Mouse (Mus musculus): Measurements from ENCODE around the gene Trappc4. TPM values are rescaled to one million over a fixed set of nuclear protein-coding genes. Genes with fewer than 3 reads are reported as not detected.

Trappc4 gene
- total and polyA plus RNA-seq, 3 experiments, result 9.6 to 71.4 (median 31.8) TPM

- H3K9me3 ChIP-seq (replicated peaks), result no peaks in the 10 kb centered on the region
- no peaks in the 10 kb centered on the region for H3K27me3 ChIP-seq (ENCODE audit: insufficient read depth, low read length)
- H3K4me1 ChIP-seq (ENCODE audit: insufficient read depth, low read depth, low read length), result peaks cover 67% of the 10 kb centered on the region
- no peak for ATAC-seq (ENCODE audit: extremely low read depth, insufficient number of reproducible peaks, low FRiP score, poor library complexity, severe bottlenecking)
- no peak for DNase-seq (ENCODE audit: low spot score)
- TF ChIP-seq GATA2 (IDR thresholded peaks at IDR 0.05; ENCODE audit: borderline replicate concordance, low read depth, low read length), result no peak
- no peak for TF ChIP-seq TAL1 (conservative IDR thresholded peaks at IDR 0.05; ENCODE audit: low read depth, low read length)
- no peak for TF ChIP-seq POLR2AphosphoS5 (IDR thresholded peaks at IDR 0.05; ENCODE audit: insufficient replicate concordance, low read depth, low read length)
- TF ChIP-seq CTCF (IDR thresholded peaks at IDR 0.05; ENCODE audit: low read depth, low read length), result no peak
- TF ChIP-seq GATA1 (IDR thresholded peaks at IDR 0.05; ENCODE audit: borderline replicate concordance, low read length), result no peak
- peaks cover 60% of the 10 kb centered on the region for H3K36me3 ChIP-seq (replicated peaks)
- H3K4me3 ChIP-seq (ENCODE audit: low read depth, low read length), result peak overlapping the region; percentile 55; the same call in 1 of the 2 replicates
Measured at GRCm38 (mm10) chr9:44399114-44399794, 8.1 kb downstream of the Trappc4 start.

- Histone ChIP-seq H3K4me3 (ENCODE audit: low read depth, low read length) (peak overlapping the region; percentile 81; the same call in 1 of the 2 replicates), H3K9me3 (replicated peaks) (no peaks in the 10 kb centered on the region), H3K36me3 (replicated peaks) (peaks cover 53% of the 10 kb centered on the region), H3K27me3 (ENCODE audit: insufficient read depth, low read length) (no peaks in the 10 kb centered on the region), H3K4me1 (ENCODE audit: insufficient read depth, low read depth, low read length) (peaks cover 62% of the 10 kb centered on the region)
- DNase-seq (ENCODE audit: low spot score), result no peak
- ATAC-seq (ENCODE audit: extremely low read depth, insufficient number of reproducible peaks, low FRiP score, poor library complexity, severe bottlenecking), result no peak
- no peak for TF ChIP-seq GATA2 (IDR thresholded peaks at IDR 0.05; ENCODE audit: borderline replicate concordance, low read depth, low read length)
- TF ChIP-seq POLR2AphosphoS5 (IDR thresholded peaks at IDR 0.05; ENCODE audit: insufficient replicate concordance, low read depth, low read length), result no peak
- no peak for TF ChIP-seq GATA1 (IDR thresholded peaks at IDR 0.05; ENCODE audit: borderline replicate concordance, low read length)
- no peak for TF ChIP-seq CTCF (IDR thresholded peaks at IDR 0.05; ENCODE audit: low read depth, low read length)
- TF ChIP-seq TAL1 (conservative IDR thresholded peaks at IDR 0.05; ENCODE audit: low read depth, low read length), result no peak
Measured at GRCm38 (mm10) chr9:44398551-44398950, 8.8 kb downstream of the Trappc4 start.

- Histone ChIP-seq H3K4me3 (ENCODE audit: low read depth, low read length) (peak overlapping the region; percentile 81), H3K4me1 (ENCODE audit: insufficient read depth, low read depth, low read length) (peaks cover 59% of the 10 kb centered on the region), H3K27me3 (ENCODE audit: insufficient read depth, low read length) (no peaks in the 10 kb centered on the region), H3K9me3 (replicated peaks) (no peaks in the 10 kb centered on the region), H3K36me3 (replicated peaks) (peaks cover 49% of the 10 kb centered on the region)
- DNase-seq (ENCODE audit: low spot score), result no peak
- ATAC-seq (ENCODE audit: extremely low read depth, insufficient number of reproducible peaks, low FRiP score, poor library complexity, severe bottlenecking), result no peak
- TF ChIP-seq TAL1 (conservative IDR thresholded peaks at IDR 0.05; ENCODE audit: low read depth, low read length), result no peak
- TF ChIP-seq GATA2 (IDR thresholded peaks at IDR 0.05; ENCODE audit: borderline replicate concordance, low read depth, low read length), result no peak
- TF ChIP-seq POLR2AphosphoS5 (IDR thresholded peaks at IDR 0.05; ENCODE audit: insufficient replicate concordance, low read depth, low read length), result no peak
- TF ChIP-seq GATA1 (IDR thresholded peaks at IDR 0.05; ENCODE audit: borderline replicate concordance, low read length), result no peak
- TF ChIP-seq CTCF (IDR thresholded peaks at IDR 0.05; ENCODE audit: low read depth, low read length), result no peak
Measured at GRCm38 (mm10) chr9:44398087-44398486, 9.3 kb downstream of the Trappc4 start.

- DNase-seq (ENCODE audit: low spot score), result peak; percentile 97
- Histone ChIP-seq H3K36me3 (replicated peaks) (peaks cover 47% of the 10 kb centered on the region), H3K4me1 (ENCODE audit: insufficient read depth, low read depth, low read length) (peaks cover 52% of the 10 kb centered on the region), H3K27me3 (ENCODE audit: insufficient read depth, low read length) (no peaks in the 10 kb centered on the region), H3K9me3 (replicated peaks) (no peaks in the 10 kb centered on the region), H3K4me3 (ENCODE audit: low read depth, low read length) (peak within 1 kb of the TSS; percentile 81)
- TF ChIP-seq CTCF (IDR thresholded peaks at IDR 0.05; ENCODE audit: low read depth, low read length) (no peak), POLR2AphosphoS5 (IDR thresholded peaks at IDR 0.05; ENCODE audit: insufficient replicate concordance, low read depth, low read length) (no peak), TAL1 (conservative IDR thresholded peaks at IDR 0.05; ENCODE audit: low read depth, low read length) (no peak), GATA2 (IDR thresholded peaks at IDR 0.05; ENCODE audit: borderline replicate concordance, low read depth, low read length) (no peak), GATA1 (IDR thresholded peaks at IDR 0.05; ENCODE audit: borderline replicate concordance, low read length) (no peak)
- ATAC-seq (ENCODE audit: extremely low read depth, insufficient number of reproducible peaks, low FRiP score, poor library complexity, severe bottlenecking), result peak; percentile 99
Measured at GRCm38 (mm10) chr9:44396684-44397411, 10.6 kb downstream of the Trappc4 start, which contains the start of gene Slc37a4. Slc37a4 (plus strand) TSS chr9:44396852.

- DNase-seq (ENCODE audit: low spot score) (peak; percentile 29), ATAC-seq (ENCODE audit: extremely low read depth, insufficient number of reproducible peaks, low FRiP score, poor library complexity, severe bottlenecking) (no peak)
- Histone ChIP-seq H3K9me3 (replicated peaks) (no peaks in the 10 kb centered on the region), H3K36me3 (replicated peaks) (peaks cover 63% of the 10 kb centered on the region), H3K4me1 (ENCODE audit: insufficient read depth, low read depth, low read length) (peaks cover 14% of the 10 kb centered on the region), H3K4me3 (ENCODE audit: low read depth, low read length) (no peak overlapping the region), H3K27me3 (ENCODE audit: insufficient read depth, low read length) (no peaks in the 10 kb centered on the region)
- peak; percentile 79 for TF ChIP-seq CTCF (IDR thresholded peaks at IDR 0.05; ENCODE audit: low read depth, low read length)
- no peak for TF ChIP-seq GATA1 (IDR thresholded peaks at IDR 0.05; ENCODE audit: borderline replicate concordance, low read length)
Measured at GRCm38 (mm10) chr9:44391466-44391865, 15.9 kb downstream of the Trappc4 start.

GRCm38 (mm10) chr9:44389273-44389672, 18.1 kb downstream of the Trappc4 start:
- no peak for ATAC-seq (ENCODE audit: extremely low read depth, insufficient number of reproducible peaks, low FRiP score, poor library complexity, severe bottlenecking)
- TF ChIP-seq GATA2 (IDR thresholded peaks at IDR 0.05; ENCODE audit: borderline replicate concordance, low read depth, low read length) (no peak), TAL1 (conservative IDR thresholded peaks at IDR 0.05; ENCODE audit: low read depth, low read length) (no peak), POLR2AphosphoS5 (IDR thresholded peaks at IDR 0.05; ENCODE audit: insufficient replicate concordance, low read depth, low read length) (no peak), CTCF (IDR thresholded peaks at IDR 0.05; ENCODE audit: low read depth, low read length) (peak; percentile 69)
- H3K4me3 ChIP-seq (ENCODE audit: low read depth, low read length), result no peak overlapping the region
- H3K36me3 ChIP-seq (replicated peaks), result peaks cover 85% of the 10 kb centered on the region
- DNase-seq (ENCODE audit: low spot score), result no peak
- no peaks in the 10 kb centered on the region for H3K27me3 ChIP-seq (ENCODE audit: insufficient read depth, low read length)
- no peaks in the 10 kb centered on the region for H3K9me3 ChIP-seq (replicated peaks)
- H3K4me1 ChIP-seq (ENCODE audit: insufficient read depth, low read depth, low read length), result peaks cover 8% of the 10 kb centered on the region; the same call in 1 of the 2 replicates

Measured in G1E (cell line).